Mouse (Mus musculus) stomach, postnatal 0 days (tissue): ENCODE data around the gene Nol4l.

Experiments used
- CTCF ChIP-seq: IDR thresholded peaks from 2 replicates; pipeline ENCODE4 v1.5.1; 2016; ENCODE audit warnings: antibody characterized with exemption, low read depth, mild to moderate bottlenecking, moderate library complexity
- EP300 ChIP-seq: optimal IDR thresholded peaks from 2 replicates; pipeline ENCODE3; 2016; ENCODE audit warnings: antibody characterized with exemption

DNA sequence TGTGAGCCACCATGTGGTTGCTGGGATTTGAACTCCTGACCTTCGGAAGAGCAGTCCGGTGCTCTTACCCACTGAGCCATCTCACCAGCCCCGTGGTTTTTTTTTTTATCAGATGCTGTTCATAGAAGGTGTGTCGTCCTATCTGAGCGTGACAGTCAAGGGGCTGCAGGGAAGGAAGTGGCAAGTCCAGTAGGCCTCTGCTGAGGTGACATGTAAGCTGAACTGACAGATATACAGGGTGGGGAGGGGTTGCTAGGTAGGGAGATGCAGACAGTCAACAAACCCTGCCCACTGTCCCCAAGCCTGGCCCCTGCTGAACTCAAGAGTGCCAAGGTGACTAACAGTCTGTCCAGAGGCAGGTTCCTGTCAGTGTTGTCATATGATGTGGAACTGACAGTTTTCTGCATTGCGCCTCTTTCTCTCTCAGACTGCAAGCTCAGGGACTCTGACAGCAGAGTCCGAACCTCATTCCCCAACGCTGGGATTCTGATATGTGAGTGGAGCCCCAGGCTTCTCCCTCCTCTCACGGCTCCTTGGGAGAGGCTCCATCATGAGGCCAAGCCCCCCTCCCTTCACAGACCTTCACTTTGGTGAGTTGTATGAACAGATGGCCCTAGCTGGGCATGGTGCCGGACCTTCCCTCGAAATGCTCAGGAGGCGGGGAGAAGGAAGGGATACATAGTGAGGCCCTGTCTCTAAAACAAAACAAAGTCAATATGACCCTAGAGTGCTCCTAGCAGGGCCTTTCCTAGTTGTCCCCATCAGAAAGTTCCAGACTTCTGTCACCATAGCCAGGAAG lies 75.6 kb downstream of the Nol4l start:
- TF ChIP-seq CTCF = no peak
- TF ChIP-seq EP300 = no peak
